In genomic region chr16:31606389-31607177, GRCm38 (mm10) we compare ENCODE assay signal across 9 mouse cellular contexts. TPM values are rescaled to one million over a fixed set of nuclear protein-coding genes. Genes with fewer than 3 reads are reported as not detected.
A peak's percentile ranks its signal among the peaks of the same experiment; 100 is the strongest.
DNase-seq lines count a peak whose midpoint lies in the region; ATAC-seq and TF ChIP-seq lines count a peak whose summit lies in the region.
"Had no signal": no experiment of that assay in that cellular context is flagged by ENCODE, and none has a peak within 500 bp of the region (broad histone marks: within the 10 kb centered on the region; RNA-seq: fewer than 3 reads in every experiment).

No protein-coding gene starts in this region.

- no peaks in the 10 kb centered on the region for H3K27me3 ChIP-seq in forebrain, embryonic 15.5 days
- H3K27me3 ChIP-seq: neural tube, embryonic 12.5 days had no signal

- H3K36me3 ChIP-seq in forebrain, embryonic 15.5 days = no peaks in the 10 kb centered on the region
- H3K36me3 ChIP-seq: neural tube, embryonic 12.5 days had no signal

- H3K4me3 ChIP-seq in gastrocnemius, adult 2 months = peak overlapping the region; percentile 54
- H3K4me3 ChIP-seq in forebrain, embryonic 15.5 days = no peak overlapping the region
- H3K4me3 ChIP-seq: neural tube, embryonic 12.5 days had no signal

- no peaks in the 10 kb centered on the region for H3K9me3 ChIP-seq in forebrain, embryonic 15.5 days
- H3K9me3 ChIP-seq: neural tube, embryonic 12.5 days had no signal

- no peak overlapping the region for H3K4me2 ChIP-seq in forebrain, embryonic 15.5 days (replicated peaks)
- H3K4me2 ChIP-seq: neural tube, embryonic 12.5 days had no signal

- intact Hi-C loops in gastrocnemius, adult 2 months (cut with DNase I) = loop anchor here (5.0 kb wide), 1 partner anchor 56 kb away; the partner anchor contains the start of gene Dlg1
- intact Hi-C loops in heart, postnatal 36 days (cut with DNase I) = no loop called here

- H3K27ac ChIP-seq in gastrocnemius, adult 2 months = peak overlapping the region; percentile 88
- H3K27ac ChIP-seq in forebrain, embryonic 15.5 days (replicated peaks) = no peak overlapping the region
- H3K27ac ChIP-seq: neural tube, embryonic 12.5 days had no signal

- no peak for TF ChIP-seq CTCF in gastrocnemius, adult 2 months (IDR thresholded peaks at IDR 0.05)

- H3K9ac ChIP-seq in forebrain, embryonic 15.5 days (replicated peaks) = no peak overlapping the region
- H3K9ac ChIP-seq: neural tube, embryonic 12.5 days had no signal

- peak; percentile 47 for DNase-seq in kidney, postnatal 14 days
- no peak for DNase-seq in kidney, adult 18-20 months
- DNase-seq in gastrocnemius, adult 2 months = peak; percentile 84
- peak; percentile 50 to 63 for DNase-seq in heart, postnatal 36 days
- DNase-seq in lung, postnatal 36 days = peak; percentile 37
- DNase-seq in left cerebral cortex, adult 9 months (ENCODE audit: low spot score in 2 of 2) = no peak
- no peak for DNase-seq in cerebellum, adult 9-10 months

- 85% methylated on average over 11 of the region's 11 CpGs for WGBS in forebrain, embryonic 15.5 days

- ATAC-seq in forebrain, embryonic 15.5 days (replicated peaks) = no peak

- no peaks in the 10 kb centered on the region for H3K4me1 ChIP-seq in forebrain, embryonic 15.5 days
- H3K4me1 ChIP-seq: neural tube, embryonic 12.5 days had no signal

RNA-seq across cellular contexts. Expression of gene Dlg1, which starts 56.7 kb away (rescaled TPM):
- total RNA-seq in gastrocnemius, adult 2 months (2021) = 10 to 100 TPM; 58.7 to 60.8 TPM
- total RNA-seq in heart, postnatal 36 days (2021) = 10 to 100 TPM; 51.8 to 53.4 TPM
- polyA plus RNA-seq in forebrain, embryonic 15.5 days (2015; fragmentation: Nextera tagmentation; extraction: Ambion mirVana) = 17.7 and 20.9 TPM in 2 replicates

Comparison
In these comparisons a context has a peak if more than half of its experiments do, and no peak if none do; other contexts are left out.
1. DNase-seq: peak in kidney, postnatal 14 days (single experiment), gastrocnemius, adult 2 months (single experiment), heart, postnatal 36 days (2 of 2) and lung, postnatal 36 days (single experiment); none in kidney, adult 18-20 months (single experiment), left cerebral cortex, adult 9 months (0 of 2) and cerebellum, adult 9-10 months (single experiment).